Mouse (Mus musculus) liver, adult 2 months (tissue): ENCODE data around the gene Agbl1.

Experiments
- CTCF ChIP-seq: fragments of 200-500 bp; IDR thresholded peaks from 2 replicates; pipeline ENCODE4 v1.5.1; 2011; ENCODE audit warnings: low read depth, low read length, control low read depth
- POLR2A ChIP-seq: fragments of 200-500 bp; IDR thresholded peaks from 2 replicates; pipeline ENCODE4 v1.6.1; 2011; ENCODE audit warnings: low read length, control low read depth; ENCODE audit not compliant: insufficient read depth; ENCODE audit errors: extremely low read depth

DNA sequence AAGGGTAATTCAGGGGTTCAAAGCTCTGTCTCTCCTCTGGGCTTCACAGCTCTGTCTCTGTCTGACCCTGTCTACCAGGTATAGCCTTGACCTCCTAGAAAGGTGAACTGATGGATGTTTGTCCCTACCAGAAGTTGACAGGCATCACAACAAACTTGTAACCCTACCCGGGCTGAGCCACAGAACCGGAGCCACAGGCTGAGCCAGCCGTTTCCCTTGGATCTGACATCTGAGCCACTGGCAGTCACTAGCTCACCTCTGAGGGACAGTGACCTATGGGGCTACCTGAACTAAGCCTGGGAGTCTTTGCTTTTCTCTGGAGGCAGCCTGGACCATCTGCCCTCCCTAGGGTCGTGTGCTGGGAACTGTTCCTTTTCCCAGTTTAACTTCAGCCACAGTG is 11.1 kb upstream of the Agbl1 start:
- TF ChIP-seq CTCF (no peak), POLR2A (no peak)
